Mouse (Mus musculus): ENCODE results near the gene Bmp8a. TPM values are rescaled to one million over a fixed set of nuclear protein-coding genes. Genes with fewer than 3 reads are reported as not detected.
A peak's percentile ranks its signal among the peaks of the same experiment; 100 is the strongest.

Bmp8a gene
- 0.41 and 0.95 TPM in 2 replicates for polyA plus RNA-seq (2012; rRNA removed)

GRCm38 (mm10) chr4:123342642-123343470 lies at the start of gene Bmp8a:
Gene Bmp8a, minus strand, starts transcription at chr4:123343252.
- 1% methylated on average over 65 of the region's 65 CpGs for WGBS
- H3K36me3 ChIP-seq (ENCODE audit: control insufficient read depth, insufficient read depth, low read length) = no peaks in the 10 kb centered on the region
- H3K4me1 ChIP-seq (ENCODE audit: control insufficient read depth, insufficient read depth, insufficient read length) = peaks cover 11% of the 10 kb centered on the region
- peak within 1 kb of the TSS; percentile 84 for H3K4me3 ChIP-seq (ENCODE audit: extremely low read depth, insufficient read depth, insufficient read length)
- H3K27me3 ChIP-seq (ENCODE audit: control insufficient read depth, insufficient read depth, low read length) = peaks cover 14% of the 10 kb centered on the region
- TF ChIP-seq CTCF (IDR thresholded peaks at IDR 0.05; ENCODE audit: extremely low read depth, insufficient read depth, insufficient read length, insufficient replicate concordance) (no peak), POLR2A (IDR thresholded peaks at IDR 0.05; ENCODE audit: low read depth, low read length) (no peak)
- DNase-seq (ENCODE audit: low read depth in 1 of 2, low spot score in 2 of 2) = peak; percentile 15 to 62
- no peak within 1 kb of the TSS for H3K27ac ChIP-seq (ENCODE audit: insufficient read depth, low read length)

GRCm38 (mm10) chr4:123392187-123392586 lies 49.1 kb upstream of the Bmp8a start:
- peak in 1 of 2 experiments; percentile 22 for DNase-seq (ENCODE audit: low read depth in 1 of 2, low spot score in 2 of 2)
- Histone ChIP-seq H3K4me3 (ENCODE audit: extremely low read depth, insufficient read depth, insufficient read length) (no peak overlapping the region), H3K4me1 (ENCODE audit: control insufficient read depth, insufficient read depth, insufficient read length) (no peaks in the 10 kb centered on the region), H3K27ac (ENCODE audit: insufficient read depth, low read length) (no peak overlapping the region), H3K27me3 (ENCODE audit: control insufficient read depth, insufficient read depth, low read length) (no peaks in the 10 kb centered on the region), H3K36me3 (ENCODE audit: control insufficient read depth, insufficient read depth, low read length) (peaks cover 47% of the 10 kb centered on the region)
- WGBS = 100% methylated on average over 1 of the region's 1 CpGs
- TF ChIP-seq POLR2A (IDR thresholded peaks at IDR 0.05; ENCODE audit: low read depth, low read length) (no peak), CTCF (IDR thresholded peaks at IDR 0.05; ENCODE audit: extremely low read depth, insufficient read depth, insufficient read length, insufficient replicate concordance) (peak; percentile 12; the same call in 1 of the 2 replicates)

- WGBS = 92% methylated on average over 1 of the region's 1 CpGs
These were observed 42.0 kb upstream of the Bmp8a start for GRCm38 (mm10) chr4:123385028-123385427.

GRCm38 (mm10) chr4:123383173-123383572 lies 40.1 kb upstream of the Bmp8a start:
- no peak overlapping the region for H3K27ac ChIP-seq (ENCODE audit: insufficient read depth, low read length)
- no peaks in the 10 kb centered on the region for H3K27me3 ChIP-seq (ENCODE audit: control insufficient read depth, insufficient read depth, low read length)
- H3K36me3 ChIP-seq (ENCODE audit: control insufficient read depth, insufficient read depth, low read length) = peaks cover 66% of the 10 kb centered on the region
- 92% methylated on average over 7 of the region's 7 CpGs for WGBS
- DNase-seq (ENCODE audit: low read depth in 1 of 2, low spot score in 2 of 2) = no peak
- H3K4me3 ChIP-seq (ENCODE audit: extremely low read depth, insufficient read depth, insufficient read length) = no peak overlapping the region
- no peaks in the 10 kb centered on the region for H3K4me1 ChIP-seq (ENCODE audit: control insufficient read depth, insufficient read depth, insufficient read length)
- TF ChIP-seq CTCF (IDR thresholded peaks at IDR 0.05; ENCODE audit: extremely low read depth, insufficient read depth, insufficient read length, insufficient replicate concordance) = no peak
- TF ChIP-seq POLR2A (IDR thresholded peaks at IDR 0.05; ENCODE audit: low read depth, low read length) = no peak

More at GRCm38 (mm10) chr4:123385028-123385427, 42.0 kb upstream of the Bmp8a start:
- Histone ChIP-seq H3K36me3 (ENCODE audit: control insufficient read depth, insufficient read depth, low read length) (peaks cover 67% of the 10 kb centered on the region), H3K27me3 (ENCODE audit: control insufficient read depth, insufficient read depth, low read length) (no peaks in the 10 kb centered on the region), H3K4me3 (ENCODE audit: extremely low read depth, insufficient read depth, insufficient read length) (no peak overlapping the region), H3K27ac (ENCODE audit: insufficient read depth, low read length) (no peak overlapping the region), H3K4me1 (ENCODE audit: control insufficient read depth, insufficient read depth, insufficient read length) (no peaks in the 10 kb centered on the region)
- no peak for TF ChIP-seq POLR2A (IDR thresholded peaks at IDR 0.05; ENCODE audit: low read depth, low read length)
- TF ChIP-seq CTCF (IDR thresholded peaks at IDR 0.05; ENCODE audit: extremely low read depth, insufficient read depth, insufficient read length, insufficient replicate concordance) = no peak
- DNase-seq (ENCODE audit: low read depth in 1 of 2, low spot score in 2 of 2) = no peak

- Histone ChIP-seq H3K27ac (ENCODE audit: insufficient read depth, low read length) (no peak overlapping the region), H3K36me3 (ENCODE audit: control insufficient read depth, insufficient read depth, low read length) (peaks cover 68% of the 10 kb centered on the region), H3K4me3 (ENCODE audit: extremely low read depth, insufficient read depth, insufficient read length) (no peak overlapping the region), H3K27me3 (ENCODE audit: control insufficient read depth, insufficient read depth, low read length) (no peaks in the 10 kb centered on the region), H3K4me1 (ENCODE audit: control insufficient read depth, insufficient read depth, insufficient read length) (no peaks in the 10 kb centered on the region)
- TF ChIP-seq CTCF (IDR thresholded peaks at IDR 0.05; ENCODE audit: extremely low read depth, insufficient read depth, insufficient read length, insufficient replicate concordance) (no peak), POLR2A (IDR thresholded peaks at IDR 0.05; ENCODE audit: low read depth, low read length) (no peak)
- WGBS = 97% methylated on average over 4 of the region's 4 CpGs
- DNase-seq (ENCODE audit: low read depth in 1 of 2, low spot score in 2 of 2) = no peak
These were observed 39.0 kb upstream of the Bmp8a start for GRCm38 (mm10) chr4:123382051-123382450.

GRCm38 (mm10) chr4:123381598-123381997 lies 38.5 kb upstream of the Bmp8a start:
- TF ChIP-seq CTCF (IDR thresholded peaks at IDR 0.05; ENCODE audit: extremely low read depth, insufficient read depth, insufficient read length, insufficient replicate concordance) (no peak), POLR2A (IDR thresholded peaks at IDR 0.05; ENCODE audit: low read depth, low read length) (no peak)
- peaks cover 69% of the 10 kb centered on the region for H3K36me3 ChIP-seq (ENCODE audit: control insufficient read depth, insufficient read depth, low read length)

GRCm38 (mm10) chr4:123376031-123376430 lies 33.0 kb upstream of the Bmp8a start:
- TF ChIP-seq POLR2A (IDR thresholded peaks at IDR 0.05; ENCODE audit: low read depth, low read length) (no peak), CTCF (IDR thresholded peaks at IDR 0.05; ENCODE audit: extremely low read depth, insufficient read depth, insufficient read length, insufficient replicate concordance) (no peak)
- Histone ChIP-seq H3K27me3 (ENCODE audit: control insufficient read depth, insufficient read depth, low read length) (no peaks in the 10 kb centered on the region), H3K36me3 (ENCODE audit: control insufficient read depth, insufficient read depth, low read length) (peaks cover 59% of the 10 kb centered on the region), H3K27ac (ENCODE audit: insufficient read depth, low read length) (no peak overlapping the region), H3K4me3 (ENCODE audit: extremely low read depth, insufficient read depth, insufficient read length) (no peak overlapping the region), H3K4me1 (ENCODE audit: control insufficient read depth, insufficient read depth, insufficient read length) (no peaks in the 10 kb centered on the region)
- 94% methylated on average over 3 of the region's 3 CpGs for WGBS
- DNase-seq (ENCODE audit: low read depth in 1 of 2, low spot score in 2 of 2) = no peak

More at GRCm38 (mm10) chr4:123381598-123381997, 38.5 kb upstream of the Bmp8a start:
- WGBS = 98% methylated on average over 11 of the region's 11 CpGs
- Histone ChIP-seq H3K4me1 (ENCODE audit: control insufficient read depth, insufficient read depth, insufficient read length) (no peaks in the 10 kb centered on the region), H3K27ac (ENCODE audit: insufficient read depth, low read length) (no peak overlapping the region), H3K27me3 (ENCODE audit: control insufficient read depth, insufficient read depth, low read length) (no peaks in the 10 kb centered on the region), H3K4me3 (ENCODE audit: extremely low read depth, insufficient read depth, insufficient read length) (no peak overlapping the region)
- no peak for DNase-seq (ENCODE audit: low read depth in 1 of 2, low spot score in 2 of 2)

Measured in spleen, adult 2 months (tissue).